Mouse (Mus musculus) kidney, adult 2 months (tissue): Measurements from ENCODE around the gene Prss16.

Source experiments
- CTCF ChIP-seq: fragments of 200-500 bp; conservative IDR thresholded peaks from 2 replicates; pipeline ENCODE4 v1.5.1; 2011; ENCODE audit warnings: low read depth, mild to moderate bottlenecking, control low read depth, low read length, moderate library complexity, mixed read lengths; ENCODE audit not compliant: insufficient read depth, insufficient read length
- POLR2A ChIP-seq: fragments of 200-500 bp; IDR thresholded peaks from one replicate; pipeline ENCODE4 v1.6.1; 2011; ENCODE audit warnings: low read depth, low read length, control low read depth

DNA sequence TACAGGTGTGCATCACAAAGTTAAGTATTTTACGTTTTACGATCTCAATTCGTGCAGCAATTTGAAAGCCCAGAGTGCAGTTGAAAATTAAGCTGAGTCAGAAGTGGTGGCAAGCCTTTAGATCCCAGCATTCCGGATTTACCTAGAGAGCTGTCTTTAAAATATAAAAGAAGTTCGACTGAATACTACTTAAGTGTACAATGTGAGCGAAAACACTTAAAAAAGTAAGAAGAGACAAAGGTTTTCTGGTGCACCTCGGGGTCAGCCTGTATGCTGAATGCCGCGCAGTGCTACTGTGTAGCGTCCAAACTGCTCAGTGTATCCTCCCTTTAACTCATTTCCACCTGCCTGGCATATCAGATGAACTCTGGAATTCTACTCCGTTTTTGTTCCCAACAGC is 12.0 kb upstream of the Prss16 start:
- TF ChIP-seq CTCF (no peak), POLR2A (no peak)
